Mouse (Mus musculus): ENCODE measurements at regions not wholly inside any gene's neighbourhood (a gene's known extent, or its start where the extent isn't known, plus 50 kb on each side); places are given as distances from the start of the nearest gene placed in this dataset.

DNA sequence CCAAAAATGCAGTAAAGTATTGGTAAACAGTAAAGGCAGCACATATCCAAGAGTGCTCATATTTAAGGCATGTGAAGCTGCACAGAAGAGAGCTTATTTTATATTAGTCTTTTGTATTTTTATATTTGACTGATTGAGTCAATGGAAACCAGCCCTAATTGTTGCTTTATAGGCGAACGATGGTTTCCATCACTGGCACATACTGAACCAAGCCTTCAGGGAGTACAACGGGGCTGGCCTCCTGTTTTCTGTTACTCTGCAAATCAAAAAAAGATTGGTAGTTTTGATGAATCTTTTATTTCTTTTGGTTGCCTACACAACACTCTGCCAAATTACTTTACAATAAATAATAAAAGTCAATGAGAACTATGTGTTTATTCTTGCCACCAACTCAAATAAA is 189.7 kb upstream of the Rspo3 start:
- no peak for TF ChIP-seq POLR2A (IDR thresholded peaks at IDR 0.05; ENCODE audit: extremely low read depth, insufficient read depth, low read length)
- TF ChIP-seq CTCF (IDR thresholded peaks at IDR 0.05; ENCODE audit: extremely low read depth, insufficient read depth, low read length) = no peak
